Comparison of ENCODE assay signal across 10 mouse cellular contexts in the genomic region with DNA sequence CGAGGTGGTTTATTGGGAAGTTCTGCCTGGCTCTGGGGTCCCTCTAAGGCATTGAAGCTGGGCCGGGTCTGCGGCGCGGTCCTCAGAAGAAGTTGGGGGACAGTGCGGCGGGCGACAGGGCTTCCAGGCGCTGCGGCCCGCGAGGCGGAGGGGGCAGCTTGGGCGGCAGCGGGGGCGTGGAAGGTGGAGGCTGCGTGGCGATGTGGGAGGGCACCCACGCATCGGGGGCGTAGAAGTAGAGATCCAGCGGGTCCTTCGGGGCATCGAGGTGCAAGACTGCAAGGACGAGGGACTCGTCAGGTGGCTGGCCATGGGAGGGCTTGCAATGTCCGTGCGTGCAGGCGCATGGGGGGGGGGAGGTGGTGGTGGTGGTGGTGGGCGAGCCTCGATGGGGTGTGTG. TPM values are rescaled to one million over a fixed set of nuclear protein-coding genes. Genes with fewer than 3 reads are reported as not detected.
DNase-seq lines count a peak whose midpoint lies in the region; ATAC-seq and TF ChIP-seq lines count a peak whose summit lies in the region.
"Had no signal": no experiment of that assay in that cellular context is flagged by ENCODE, and none has a peak within 500 bp of the region (broad histone marks: within the 10 kb centered on the region; RNA-seq: fewer than 3 reads in every experiment).

No protein-coding gene starts in this region.

- no peaks in the 10 kb centered on the region for H3K9me3 ChIP-seq in hindbrain, postnatal 0 days (ENCODE audit: low read length)
- no peaks in the 10 kb centered on the region for H3K9me3 ChIP-seq in neural tube, embryonic 15.5 days (replicated peaks)

- no peak for ATAC-seq in hindbrain, postnatal 0 days
- ATAC-seq in neural tube, embryonic 15.5 days (ENCODE audit: low FRiP score), result no peak

- H3K4me3 ChIP-seq in hindbrain, postnatal 0 days (ENCODE audit: low read length), result peak overlapping the region; percentile 24
- peak overlapping the region; percentile 17 for H3K4me3 ChIP-seq in neural tube, embryonic 15.5 days (replicated peaks)

- H3K36me3 ChIP-seq in hindbrain, postnatal 0 days (ENCODE audit: insufficient read depth, low read length), result no peaks in the 10 kb centered on the region
- H3K36me3 ChIP-seq in neural tube, embryonic 15.5 days, result no peaks in the 10 kb centered on the region

- TF ChIP-seq CTCF in hindbrain, postnatal 0 days (IDR thresholded peaks at IDR 0.05; ENCODE audit: low read depth), result no peak

- intact Hi-C loops in left cerebral cortex, postnatal 25 days (cut with DNase I), result no loop called here

- H3K4me2 ChIP-seq in hindbrain, postnatal 0 days (ENCODE audit: low read depth, low read length), result peak overlapping the region; percentile 45
- peak overlapping the region; percentile 46 for H3K4me2 ChIP-seq in neural tube, embryonic 15.5 days

- DNase-seq in cerebellum, adult 9-11 months, result peak; percentile 51
- DNase-seq in cerebellum, adult 8-10 months, result no peak
- DNase-seq in left cerebral cortex, postnatal 25 days (ENCODE audit: low spot score in 2 of 2), result peak; percentile 44 to 52
- no peak for DNase-seq in left cerebral cortex, adult 18-20 months (ENCODE audit: low spot score in 2 of 2)
- DNase-seq in hindbrain, postnatal 0 days (ENCODE audit: low spot score), result no peak
- DNase-seq in MN1 (ENCODE audit: low spot score), result no peak
- DNase-seq in urinary bladder, postnatal 25 days (ENCODE audit: low spot score), result no peak
- DNase-seq: lung, postnatal 10 days had no signal

- no peak overlapping the region for H3K27ac ChIP-seq in hindbrain, postnatal 0 days
- no peak overlapping the region for H3K27ac ChIP-seq in neural tube, embryonic 15.5 days (replicated peaks)

- no peaks in the 10 kb centered on the region for H3K4me1 ChIP-seq in hindbrain, postnatal 0 days (ENCODE audit: insufficient read depth, low read length)
- H3K4me1 ChIP-seq in neural tube, embryonic 15.5 days, result peaks cover 19% of the 10 kb centered on the region

- peaks cover 74% of the 10 kb centered on the region for H3K27me3 ChIP-seq in hindbrain, postnatal 0 days (ENCODE audit: insufficient read depth, low read length)
- H3K27me3 ChIP-seq in neural tube, embryonic 15.5 days (replicated peaks), result peaks cover 88% of the 10 kb centered on the region

- H3K9ac ChIP-seq in hindbrain, postnatal 0 days (replicated peaks; ENCODE audit: low read length), result 0 out of 2 replicates have a peak overlapping the region, but pooled peaks have one; percentile 9
- no peak overlapping the region for H3K9ac ChIP-seq in neural tube, embryonic 15.5 days (replicated peaks)

- 3% methylated on average over 30 of the region's 31 CpGs for WGBS in hindbrain, postnatal 0 days
- WGBS in neural tube, embryonic 15.5 days, result 2% methylated on average over 31 of the region's 31 CpGs

RNA-seq across cellular contexts. Expression of a gene that starts 3.0 kb away (rescaled TPM):
- under 1 TPM in 1 of 2 experiments, not detected in 1; 0.18 TPM for total RNA-seq in left cerebral cortex, postnatal 25 days (2021)
- under 1 TPM; 0.26 to 0.40 TPM for total RNA-seq in left cerebral cortex, adult 18-20 months (2021)
- total RNA-seq in hindbrain, postnatal 0 days (2014; rRNA removed), result 0.36 TPM in 1 of 2 replicates, not detected in the other
- not detected in 2 replicates for polyA plus RNA-seq in hindbrain, postnatal 0 days (2015; fragmentation: Nextera tagmentation; extraction: Ambion mirVana)
- polyA plus RNA-seq in neural tube, embryonic 15.5 days (2015; fragmentation: Nextera tagmentation; extraction: Ambion mirVana), result not detected in 2 replicates
- polyA plus RNA-seq: large intestine, adult 2 months had no signal

RNA-seq across cellular contexts. Expression of a gene that starts 4.4 kb away (rescaled TPM):
- total RNA-seq in left cerebral cortex, postnatal 25 days (2021), result not detected
- total RNA-seq in left cerebral cortex, adult 18-20 months (2021), result not detected
- not detected in 2 replicates for total RNA-seq in hindbrain, postnatal 0 days (2014; rRNA removed)
- polyA plus RNA-seq in hindbrain, postnatal 0 days (2015; fragmentation: Nextera tagmentation; extraction: Ambion mirVana), result 1.1 and 2.1 TPM in 2 replicates
- polyA plus RNA-seq in neural tube, embryonic 15.5 days (2015; fragmentation: Nextera tagmentation; extraction: Ambion mirVana), result not detected in 2 replicates
- polyA plus RNA-seq: large intestine, adult 2 months had no signal

RNA-seq across cellular contexts. Expression of a gene that starts 12.6 kb away (rescaled TPM):
- total RNA-seq in left cerebral cortex, postnatal 25 days (2021), result 1,000 to 10,000 TPM; 1,365 to 1,520 TPM
- 1,000 to 10,000 TPM; 1,307 TPM for total RNA-seq in left cerebral cortex, adult 18-20 months (2021)
- 9.8 and 13.5 TPM in 2 replicates for total RNA-seq in hindbrain, postnatal 0 days (2014; rRNA removed)
- 4.2 and 4.6 TPM in 2 replicates for polyA plus RNA-seq in hindbrain, postnatal 0 days (2015; fragmentation: Nextera tagmentation; extraction: Ambion mirVana)
- polyA plus RNA-seq in neural tube, embryonic 15.5 days (2015; fragmentation: Nextera tagmentation; extraction: Ambion mirVana), result 0.37 and 0.55 TPM in 2 replicates

RNA-seq across cellular contexts. Expression of a gene that starts 22.0 kb away (rescaled TPM):
- 10 to 100 TPM; 13.6 to 14.1 TPM for total RNA-seq in left cerebral cortex, postnatal 25 days (2021)
- total RNA-seq in left cerebral cortex, adult 18-20 months (2021), result 10 to 100 TPM; 12.7 to 15.1 TPM
- total RNA-seq in hindbrain, postnatal 0 days (2014; rRNA removed), result 30.5 and 30.9 TPM in 2 replicates
- polyA plus RNA-seq in hindbrain, postnatal 0 days (2015; fragmentation: Nextera tagmentation; extraction: Ambion mirVana), result 19.0 and 20.6 TPM in 2 replicates
- polyA plus RNA-seq in neural tube, embryonic 15.5 days (2015; fragmentation: Nextera tagmentation; extraction: Ambion mirVana), result 19.5 and 26.8 TPM in 2 replicates

RNA-seq across cellular contexts. Expression of a gene that starts 22.3 kb away (rescaled TPM):
- 10 to 100 TPM; 45.8 to 49.3 TPM for total RNA-seq in left cerebral cortex, postnatal 25 days (2021)
- 10 to 100 TPM; 46.7 to 51.7 TPM for total RNA-seq in left cerebral cortex, adult 18-20 months (2021)
- 119 and 124 TPM in 2 replicates for total RNA-seq in hindbrain, postnatal 0 days (2014; rRNA removed)
- polyA plus RNA-seq in hindbrain, postnatal 0 days (2015; fragmentation: Nextera tagmentation; extraction: Ambion mirVana), result 79.3 and 80.5 TPM in 2 replicates
- 81.7 and 82.9 TPM in 2 replicates for polyA plus RNA-seq in neural tube, embryonic 15.5 days (2015; fragmentation: Nextera tagmentation; extraction: Ambion mirVana)

Comparison
In these comparisons a context has a peak if more than half of its experiments do, and no peak if none do; other contexts are left out.
1. DNase-seq: peak in cerebellum, adult 9-11 months (single experiment) and left cerebral cortex, postnatal 25 days (2 of 2); none in cerebellum, adult 8-10 months (single experiment), left cerebral cortex, adult 18-20 months (0 of 2), hindbrain, postnatal 0 days (single experiment), MN1 (single experiment) and urinary bladder, postnatal 25 days (single experiment).
2. RNA of a gene that starts 12.6 kb away (total RNA-seq): 1,365 to 1,520 TPM in left cerebral cortex, postnatal 25 days and 1,307 TPM in left cerebral cortex, adult 18-20 months; 9.8 to 13.5 TPM in hindbrain, postnatal 0 days; every median in the first group is over 10 times any median in the second.